Mouse (Mus musculus): Measurements from ENCODE around the gene Sarm1. TPM values are rescaled to one million over a fixed set of nuclear protein-coding genes. Genes with fewer than 3 reads are reported as not detected.
A peak's percentile ranks its signal among the peaks of the same experiment; 100 is the strongest.

Sarm1 gene
- total RNA-seq, 2 experiments from 2014 or later: 43.5 to 44.2 TPM

- no peak for DNase-seq (ENCODE audit: low spot score in 2 of 2)
- intact Hi-C loops (cut with DNase I): no loop called here
These were observed 30.0 kb downstream of the Sarm1 start for GRCm38 (mm10) chr11:78467515-78467914.

DNA sequence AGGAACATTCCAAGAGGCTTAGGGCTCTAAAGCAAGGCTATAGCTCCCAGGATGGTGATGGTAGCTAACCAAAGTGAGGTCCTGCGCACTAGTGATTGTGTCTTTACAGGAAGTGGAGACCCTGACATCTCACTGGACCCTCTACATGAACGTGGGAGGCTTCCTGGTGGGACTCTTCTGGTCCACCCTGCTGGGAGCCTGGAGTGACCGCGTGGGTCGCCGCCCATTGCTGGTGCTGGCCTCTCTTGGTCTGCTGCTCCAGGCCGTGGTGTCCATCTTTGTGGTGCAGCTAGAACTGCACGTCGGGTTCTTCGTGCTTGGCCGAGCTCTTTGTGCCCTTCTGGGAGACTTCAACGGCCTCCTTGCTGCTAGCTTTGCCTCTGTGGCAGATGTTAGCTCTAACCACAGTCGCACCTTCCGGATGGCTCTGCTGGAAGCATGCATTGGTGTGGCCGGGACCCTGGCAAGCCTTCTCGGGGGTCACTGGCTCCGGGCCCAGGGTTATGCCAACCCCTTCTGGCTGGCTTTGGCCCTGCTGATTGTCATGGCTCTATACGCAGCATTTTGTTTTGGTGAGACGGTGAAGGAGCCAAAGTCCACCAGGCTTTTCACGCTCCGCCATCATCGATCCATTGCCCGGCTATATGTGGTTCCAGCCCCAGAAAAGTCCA is 31.2 kb downstream of the Sarm1 start:
- DNase-seq (ENCODE audit: low spot score in 2 of 2): no peak
- intact Hi-C loops (cut with DNase I): no loop called here

DNA sequence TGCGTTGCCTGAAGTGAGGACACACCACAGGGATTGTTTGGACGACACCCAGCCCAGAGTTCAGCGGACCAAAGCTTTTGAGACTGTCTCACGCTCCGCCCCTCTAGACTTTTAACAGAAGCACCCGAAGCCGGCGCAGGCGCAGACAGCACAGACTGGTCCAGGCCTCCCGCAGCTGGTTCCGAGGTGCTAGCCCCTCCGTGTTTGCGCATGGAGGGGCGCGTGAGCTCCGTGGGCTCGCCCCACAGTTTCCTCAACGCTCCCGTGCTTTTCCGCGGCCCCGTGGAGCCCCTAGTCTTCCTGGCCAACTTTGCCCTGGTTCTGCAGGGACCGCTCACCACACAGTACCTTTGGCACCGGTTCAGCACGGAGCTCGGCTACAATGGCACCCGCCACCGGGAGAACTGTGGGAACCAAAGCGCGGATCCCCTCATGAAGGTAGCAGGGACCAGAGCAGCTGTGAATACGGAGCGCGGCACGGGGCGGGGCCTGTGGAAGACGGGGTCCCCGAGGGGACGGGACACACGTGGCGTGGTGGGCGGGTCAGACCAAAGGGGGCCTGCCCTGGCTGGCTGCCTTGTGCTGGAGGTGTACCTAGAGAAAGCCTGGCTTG is 31.9 kb downstream of the Sarm1 start, which contains the start of gene Slc46a1:
Gene Slc46a1, plus strand, starts transcription at position 130 of the 613 bp plus-strand sequence.
- DNase-seq (ENCODE audit: low spot score in 2 of 2): peak; percentile 77 to 81
- intact Hi-C loops (cut with DNase I): no loop called here

DNA sequence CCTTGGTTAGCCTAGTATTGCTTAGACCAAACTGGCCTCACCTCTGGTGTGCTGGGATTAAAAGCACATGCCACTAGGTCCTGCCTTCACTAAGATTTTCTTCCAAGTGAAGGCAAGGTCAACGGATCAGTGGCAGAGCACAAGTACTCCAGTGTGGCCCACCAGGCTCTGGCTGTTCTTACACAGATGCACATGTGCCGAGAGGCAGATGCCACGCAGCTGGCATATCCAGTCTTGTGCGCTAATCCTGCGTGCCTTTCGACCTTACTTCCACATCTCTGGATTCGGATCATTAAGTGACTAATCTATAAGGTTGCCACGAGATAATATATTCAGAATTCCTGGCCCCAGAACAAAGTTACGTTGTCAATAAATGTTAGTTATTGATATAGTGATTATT is 32.4 kb downstream of the Sarm1 start:
- intact Hi-C loops (cut with DNase I): no loop called here
- DNase-seq (ENCODE audit: low spot score in 2 of 2): no peak

DNA sequence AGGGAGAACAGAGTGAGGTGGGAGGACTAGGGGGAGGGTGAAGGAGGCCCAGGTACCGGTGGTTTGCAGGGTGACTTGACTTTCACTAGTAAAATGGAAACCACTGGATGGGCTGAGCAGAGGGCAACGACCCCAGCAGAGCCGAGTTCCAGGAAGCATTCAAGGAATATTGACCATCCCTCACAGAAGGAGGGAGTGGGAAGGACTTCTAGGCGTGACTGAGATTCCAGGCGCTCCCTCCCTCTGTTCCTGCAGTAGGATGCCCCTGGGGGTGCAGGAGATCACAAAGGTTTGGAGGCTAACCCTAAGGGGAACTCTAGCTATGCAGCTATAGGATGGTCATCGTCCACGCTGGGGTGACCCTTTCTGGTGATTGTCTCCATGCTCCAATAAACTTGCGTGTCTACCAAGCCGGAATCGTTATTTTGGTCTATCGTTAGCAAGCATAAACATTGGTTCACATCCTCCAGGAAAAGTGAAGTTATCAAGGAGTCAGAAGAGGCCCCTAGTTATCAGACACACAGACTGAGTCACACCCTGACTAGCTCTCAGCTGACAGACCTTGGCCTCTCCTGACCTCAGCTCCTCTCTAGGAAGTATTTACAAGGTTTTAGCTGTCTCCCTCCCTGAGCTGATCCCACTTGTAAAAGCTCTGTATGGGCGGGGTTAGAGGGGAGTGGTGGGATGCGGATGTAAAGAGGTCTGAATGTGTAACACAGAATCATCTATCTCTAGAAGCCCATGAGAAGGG is 34.1 kb downstream of the Sarm1 start:
- DNase-seq (ENCODE audit: low spot score in 2 of 2): no peak
- intact Hi-C loops (cut with DNase I): no loop called here

GRCm38 (mm10) chr11:78462669-78463068 is 34.9 kb downstream of the Sarm1 start:
- no peak for DNase-seq (ENCODE audit: low spot score in 2 of 2)
- intact Hi-C loops (cut with DNase I): no loop called here

DNA sequence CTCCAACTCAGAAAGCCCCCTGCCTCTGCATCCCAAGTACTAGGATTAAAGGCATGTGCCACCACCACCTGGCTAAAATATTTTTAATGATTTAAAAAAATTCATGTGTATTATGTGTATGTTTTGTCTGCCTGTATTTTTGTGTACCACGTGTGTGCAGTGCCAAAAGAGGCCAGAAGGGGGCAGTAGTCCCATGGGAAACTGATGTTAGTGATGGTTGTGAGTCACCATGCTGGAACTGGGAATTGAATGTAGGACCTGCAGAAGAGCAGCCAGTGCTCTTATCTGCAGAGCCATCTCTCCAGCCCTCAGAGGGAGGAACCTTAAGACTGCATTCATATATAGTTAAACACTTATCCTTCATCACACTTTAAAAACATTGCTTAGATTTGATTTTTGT is 35.7 kb downstream of the Sarm1 start:
- intact Hi-C loops (cut with DNase I): no loop called here
- DNase-seq (ENCODE audit: low spot score in 2 of 2): no peak

DNA sequence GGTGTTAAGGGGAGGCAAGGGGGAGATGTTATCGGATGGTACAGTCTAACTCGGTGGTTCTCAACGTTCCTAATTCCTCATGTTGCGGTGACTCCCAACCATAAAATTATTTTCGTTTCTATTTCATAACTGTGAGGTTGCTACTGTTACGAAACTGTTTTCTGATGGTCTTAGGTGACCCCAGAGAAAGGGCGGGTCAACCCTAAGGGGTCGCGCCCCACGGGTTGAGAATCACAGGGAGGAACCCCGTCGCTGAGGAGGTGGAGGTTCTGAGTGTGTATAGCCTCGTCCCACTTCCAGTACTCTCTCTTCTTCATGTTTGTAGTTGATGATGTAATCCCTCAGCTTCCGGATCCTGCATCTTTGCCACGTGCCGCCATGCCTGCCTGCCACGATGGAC is 38.8 kb downstream of the Sarm1 start:
- intact Hi-C loops (cut with DNase I): no loop called here
- DNase-seq (ENCODE audit: low spot score in 2 of 2): no peak

GRCm38 (mm10) chr11:78455308-78455707 is 42.2 kb downstream of the Sarm1 start:
- intact Hi-C loops (cut with DNase I): no loop called here
- peak in 1 of 2 experiments; percentile 34 for DNase-seq (ENCODE audit: low spot score in 2 of 2)

DNA sequence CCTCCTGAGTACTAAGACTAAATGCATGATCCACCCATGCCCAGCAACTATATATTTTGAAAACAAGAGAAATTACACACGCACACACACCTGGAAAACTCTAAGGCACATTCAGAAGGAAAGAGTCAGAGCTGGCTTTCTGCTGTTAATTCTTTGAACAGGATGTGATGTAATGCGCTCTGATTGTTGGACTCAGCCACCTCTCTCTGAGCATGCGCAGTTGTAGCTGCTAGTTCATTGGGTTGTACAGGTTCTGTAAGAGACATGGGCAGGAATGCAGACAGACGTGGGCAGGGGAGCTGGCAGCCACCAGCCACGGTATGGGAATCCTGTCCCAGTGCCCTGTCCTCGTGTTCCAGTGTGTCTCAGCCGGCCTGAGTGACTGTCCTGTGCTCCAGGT is 43.3 kb downstream of the Sarm1 start:
- DNase-seq (ENCODE audit: low spot score in 2 of 2): no peak
- intact Hi-C loops (cut with DNase I): no loop called here

GRCm38 (mm10) chr11:78453675-78454074 is 43.9 kb downstream of the Sarm1 start:
- intact Hi-C loops (cut with DNase I): no loop called here
- DNase-seq (ENCODE audit: low spot score in 2 of 2): peak; percentile 54 to 70

GRCm38 (mm10) chr11:78450337-78450736 is 47.2 kb downstream of the Sarm1 start:
- intact Hi-C loops (cut with DNase I): no loop called here
- DNase-seq (ENCODE audit: low spot score in 2 of 2): no peak

DNA sequence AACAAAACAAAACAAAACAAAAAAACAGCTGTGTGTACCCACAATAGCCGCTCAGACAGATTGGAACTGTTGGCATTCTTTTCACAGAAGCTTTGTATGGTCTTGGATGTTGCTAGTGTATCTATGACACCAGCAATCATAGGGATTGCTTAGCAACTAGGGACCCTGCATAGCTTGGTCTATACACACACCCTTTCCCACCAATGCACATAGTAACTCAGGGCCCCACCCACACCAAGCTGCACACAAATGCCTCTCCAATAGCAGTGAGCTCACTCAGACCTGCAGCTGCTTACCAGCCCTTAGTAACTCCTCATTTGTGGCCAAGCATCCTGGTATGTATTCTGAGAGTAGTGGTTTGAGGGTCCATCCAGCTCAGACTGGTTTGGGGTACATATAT is 49.3 kb downstream of the Sarm1 start:
- no peak for DNase-seq (ENCODE audit: low spot score in 2 of 2)
- intact Hi-C loops (cut with DNase I): no loop called here

GRCm38 (mm10) chr11:78447168-78447567 is 50.4 kb downstream of the Sarm1 start:
- DNase-seq (ENCODE audit: low spot score in 2 of 2): no peak
- intact Hi-C loops (cut with DNase I): no loop called here

DNA sequence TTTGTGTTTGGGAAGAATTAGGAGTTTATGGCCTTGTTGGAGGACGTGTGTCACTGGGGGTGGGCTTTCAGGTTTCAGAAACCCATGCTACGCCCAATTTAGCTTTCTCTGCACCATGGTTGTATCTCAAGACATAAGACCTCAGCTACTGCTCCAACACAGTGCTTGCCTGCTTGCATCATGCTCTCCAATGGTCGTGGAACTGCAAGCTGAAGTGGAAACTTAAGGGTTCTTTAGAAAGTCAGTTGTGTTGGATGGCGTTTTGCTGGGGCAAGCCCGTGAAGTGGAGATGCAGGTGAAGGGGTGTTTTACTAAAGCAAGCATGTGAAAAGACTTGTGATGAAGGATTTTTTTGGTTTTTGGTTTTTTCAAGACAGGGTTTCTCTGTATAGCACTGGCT is 54.4 kb downstream of the Sarm1 start:
- no peak for DNase-seq (ENCODE audit: low spot score in 2 of 2)

DNA sequence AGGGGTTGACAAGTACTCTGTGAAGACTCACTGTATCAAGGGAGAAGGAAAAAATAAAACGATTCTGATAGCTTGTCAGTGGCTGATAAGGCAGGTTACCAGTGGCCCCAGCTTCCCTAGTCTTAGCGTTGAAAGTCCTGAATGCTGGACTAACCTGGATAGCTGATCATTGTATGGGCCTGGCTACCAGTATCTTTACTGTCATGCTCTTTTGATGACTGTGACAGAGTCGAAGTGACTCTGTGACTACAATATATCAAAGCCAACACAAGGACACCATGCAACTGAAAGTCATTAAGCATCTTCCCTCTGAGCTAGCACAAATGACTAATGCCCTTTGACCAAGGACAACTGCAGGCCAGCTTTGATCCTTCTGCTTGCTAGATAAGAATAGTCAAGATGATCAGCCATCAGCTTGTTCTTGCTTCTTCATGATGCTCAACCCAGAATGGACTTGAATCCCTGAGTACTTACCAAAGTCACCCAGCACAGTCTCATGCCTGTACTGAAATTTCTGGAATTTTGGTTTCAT is 59.1 kb downstream of the Sarm1 start:
- DNase-seq (ENCODE audit: low spot score in 2 of 2): no peak
- intact Hi-C loops (cut with DNase I): no loop called here

More for the DNA sequence above, 54.4 kb downstream of the Sarm1 start:
- intact Hi-C loops (cut with DNase I): no loop called here

DNA sequence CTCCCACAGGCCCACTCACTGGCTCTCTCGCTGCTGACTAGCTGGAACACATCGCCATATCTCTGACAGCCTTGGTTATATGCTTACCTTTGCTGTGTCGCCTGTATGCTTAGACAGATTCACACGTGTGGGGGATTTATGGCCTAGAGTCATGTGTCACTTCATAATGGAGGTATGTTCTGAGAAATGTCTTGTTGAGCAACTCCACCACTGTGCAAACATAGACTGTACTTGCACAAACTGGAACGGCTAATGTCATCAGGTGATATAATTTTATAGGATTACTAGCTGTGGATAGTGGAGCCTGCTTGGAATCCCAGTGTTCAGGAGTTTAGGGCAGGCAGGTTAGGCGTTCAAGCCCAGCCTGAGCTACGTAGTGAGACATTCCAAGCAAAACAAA is 60.4 kb downstream of the Sarm1 start:
- intact Hi-C loops (cut with DNase I): no loop called here
- no peak for DNase-seq (ENCODE audit: low spot score in 2 of 2)

DNA sequence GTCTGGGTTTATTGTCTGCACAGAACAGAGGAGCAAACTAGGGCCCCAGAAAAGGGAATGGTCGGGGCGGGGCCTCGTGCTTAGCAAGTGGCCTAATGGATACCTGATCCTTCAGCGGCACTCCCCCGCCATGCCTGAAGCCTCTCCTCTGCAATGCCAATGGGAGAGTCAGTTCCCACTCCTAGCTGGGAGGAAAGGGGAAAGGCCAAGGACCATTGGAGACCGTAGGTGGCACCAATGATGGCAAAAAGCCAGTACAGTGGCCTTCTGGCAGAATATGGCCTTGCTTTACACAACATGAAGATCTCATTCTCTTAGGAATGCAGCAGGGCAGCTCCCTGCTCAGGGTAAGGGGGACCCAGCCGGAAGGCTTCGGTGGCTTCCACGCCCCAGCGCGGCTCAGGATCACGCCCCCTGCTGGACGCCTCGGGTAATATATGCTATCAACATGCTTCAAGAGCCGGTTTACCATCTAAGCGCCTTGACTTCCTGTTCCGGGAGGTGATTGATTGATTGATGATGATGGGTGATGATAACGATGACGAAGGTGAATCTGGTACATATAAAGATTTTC is 61.7 kb downstream of the Sarm1 start:
- intact Hi-C loops (cut with DNase I): no loop called here
- DNase-seq (ENCODE audit: low spot score in 2 of 2): no peak

DNA sequence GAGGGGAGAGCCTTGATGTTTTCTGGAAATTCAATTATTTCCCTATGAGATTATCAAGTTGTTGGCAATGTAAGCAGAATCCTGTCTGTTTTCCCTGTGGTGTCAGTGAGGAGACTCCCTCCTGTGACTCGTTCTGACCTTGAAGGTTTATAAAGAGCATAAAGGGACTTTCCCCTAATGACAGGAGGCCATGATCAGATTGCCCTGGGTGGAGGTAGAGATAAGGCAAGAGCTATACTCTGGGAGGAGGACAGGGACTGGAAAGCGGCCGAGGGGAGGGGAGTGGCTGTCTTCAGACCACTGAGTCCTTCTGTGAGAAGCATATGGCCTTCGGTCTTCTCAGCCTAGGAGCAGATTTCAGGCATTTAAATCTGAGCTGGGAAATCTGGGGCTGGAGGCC is 63.5 kb downstream of the Sarm1 start:
- DNase-seq (ENCODE audit: low spot score in 2 of 2): no peak
- intact Hi-C loops (cut with DNase I): no loop called here

- no peak for DNase-seq (ENCODE audit: low spot score in 2 of 2)
- intact Hi-C loops (cut with DNase I): no loop called here
These were observed 66.4 kb downstream of the Sarm1 start for GRCm38 (mm10) chr11:78431176-78431575.

Measured in left cerebral cortex, postnatal 14 days (tissue).